21 mouse cellular contexts compared by ENCODE assay signal in the genomic region with DNA sequence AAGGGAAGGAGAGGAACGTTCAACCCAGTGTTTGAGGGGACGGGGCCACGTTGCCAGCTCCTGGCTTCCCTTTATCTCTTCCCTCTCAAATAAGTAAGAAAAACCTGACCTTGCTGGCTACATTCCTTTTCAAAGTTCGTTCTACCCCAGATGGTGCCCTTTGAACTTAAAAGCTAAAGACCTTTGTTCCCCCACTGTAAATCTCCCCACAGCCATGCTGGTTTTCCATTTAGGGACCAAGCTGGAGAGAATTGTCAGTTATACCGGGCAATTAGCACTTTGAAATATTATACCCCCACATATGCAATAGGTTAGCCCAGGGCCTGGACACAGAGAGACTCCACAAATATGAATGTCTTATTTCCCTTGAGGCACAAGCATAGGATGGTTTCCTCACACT.
DNase-seq lines count a peak whose midpoint lies in the region; ATAC-seq lines count a peak whose summit lies in the region.
"Had no signal": no experiment of that assay in that cellular context is flagged by ENCODE, and none has a peak within 500 bp of the region (broad histone marks: within the 10 kb centered on the region; RNA-seq: fewer than 3 reads in every experiment).

No protein-coding gene starts in this region.

- WGBS in forebrain, embryonic 11.5 days = 45% methylated on average over 5 of the region's 5 CpGs
- WGBS in forebrain, embryonic 16.5 days = 38% methylated on average over 5 of the region's 5 CpGs
- 20% methylated on average over 5 of the region's 5 CpGs for WGBS in kidney, embryonic 15.5 days
- 18% methylated on average over 5 of the region's 5 CpGs for WGBS in embryonic facial prominence, embryonic 10.5 days
- WGBS in limb, embryonic 13.5 days = 7% methylated on average over 5 of the region's 5 CpGs

- no peak overlapping the region for H3K9ac ChIP-seq in forebrain, embryonic 11.5 days (ENCODE audit: low read length)
- H3K9ac ChIP-seq in forebrain, embryonic 16.5 days (replicated peaks; ENCODE audit: low read depth, low read length) = no peak overlapping the region
- no peak overlapping the region for H3K9ac ChIP-seq in kidney, embryonic 15.5 days
- no peak overlapping the region for H3K9ac ChIP-seq in limb, embryonic 13.5 days
- H3K9ac ChIP-seq: hindbrain, embryonic 15.5 days; liver, embryonic 13.5 days; lung, embryonic 15.5 days; midbrain, embryonic 13.5 days had no signal

- H3K36me3 ChIP-seq in forebrain, embryonic 11.5 days (ENCODE audit: control insufficient read depth, insufficient read depth, low read length) = no peaks in the 10 kb centered on the region
- H3K36me3 ChIP-seq in forebrain, embryonic 16.5 days (ENCODE audit: control insufficient read depth, insufficient read depth) = no peaks in the 10 kb centered on the region
- H3K36me3 ChIP-seq in kidney, embryonic 15.5 days = no peaks in the 10 kb centered on the region
- H3K36me3 ChIP-seq in embryonic facial prominence, embryonic 10.5 days (replicated peaks) = no peaks in the 10 kb centered on the region
- no peaks in the 10 kb centered on the region for H3K36me3 ChIP-seq in limb, embryonic 13.5 days
- H3K36me3 ChIP-seq: hindbrain, embryonic 15.5 days; liver, embryonic 13.5 days; lung, embryonic 15.5 days; midbrain, embryonic 13.5 days had no signal

- 0 out of 2 replicates have a peak, but pooled peaks have one; percentile 16 for ATAC-seq in forebrain, embryonic 11.5 days (replicated peaks; ENCODE audit: low FRiP score)
- no peak for ATAC-seq in forebrain, embryonic 16.5 days
- peak; percentile 30; the same call in 1 of the 2 replicates for ATAC-seq in kidney, embryonic 15.5 days (replicated peaks; ENCODE audit: low FRiP score)
- 0 out of 2 replicates have a peak, but pooled peaks have one; percentile 36 for ATAC-seq in limb, embryonic 13.5 days (ENCODE audit: low FRiP score, low read depth)
- no peak for ATAC-seq in erythroblast, adult 5-6 weeks (replicated peaks; ENCODE audit: low FRiP score, poor library complexity, severe bottlenecking)
- ATAC-seq: midbrain, embryonic 13.5 days had no signal

- no peaks in the 10 kb centered on the region for H3K9me3 ChIP-seq in forebrain, embryonic 11.5 days (ENCODE audit: control insufficient read depth, low read length)
- H3K9me3 ChIP-seq in forebrain, embryonic 16.5 days (ENCODE audit: control insufficient read depth, low read length) = no peaks in the 10 kb centered on the region
- no peaks in the 10 kb centered on the region for H3K9me3 ChIP-seq in kidney, embryonic 15.5 days (replicated peaks)
- no peaks in the 10 kb centered on the region for H3K9me3 ChIP-seq in embryonic facial prominence, embryonic 10.5 days
- H3K9me3 ChIP-seq in limb, embryonic 13.5 days = no peaks in the 10 kb centered on the region
- H3K9me3 ChIP-seq: hindbrain, embryonic 15.5 days; liver, embryonic 13.5 days; lung, embryonic 15.5 days; midbrain, embryonic 13.5 days had no signal

- DNase-seq in forebrain, embryonic 11.5 days (ENCODE audit: low spot score) = no peak
- DNase-seq in kidney, adult 18-20 months = no peak
- peak; percentile 71 for DNase-seq in embryonic facial prominence, embryonic 10.5 days (ENCODE audit: low spot score)
- no peak for DNase-seq in adipocyte (ENCODE audit: low spot score)
- DNase-seq: adrenal gland, postnatal 10 days; cerebellum, adult 11-12 months; gastrocnemius, postnatal 25 days; heart, postnatal 10 days; kidney, postnatal 25 days; liver, embryonic 13.5 days; right cerebral cortex, adult 18-20 months; thymus, adult 18-20 months had no signal

- H3K4me3 ChIP-seq in forebrain, embryonic 11.5 days (ENCODE audit: low read depth, low read length) = no peak overlapping the region
- H3K4me3 ChIP-seq in forebrain, embryonic 16.5 days (replicated peaks; ENCODE audit: low read length) = no peak overlapping the region
- H3K4me3 ChIP-seq in kidney, embryonic 15.5 days (replicated peaks) = no peak overlapping the region
- no peak overlapping the region for H3K4me3 ChIP-seq in embryonic facial prominence, embryonic 10.5 days
- no peak overlapping the region for H3K4me3 ChIP-seq in limb, embryonic 13.5 days
- H3K4me3 ChIP-seq: hindbrain, embryonic 15.5 days; liver, embryonic 13.5 days; lung, embryonic 15.5 days; midbrain, embryonic 13.5 days had no signal

- H3K4me2 ChIP-seq in forebrain, embryonic 11.5 days (ENCODE audit: low read depth, low read length, severe bottlenecking) = no peak overlapping the region
- no peak overlapping the region for H3K4me2 ChIP-seq in forebrain, embryonic 16.5 days (ENCODE audit: low read length)
- no peak overlapping the region for H3K4me2 ChIP-seq in kidney, embryonic 15.5 days
- H3K4me2 ChIP-seq in limb, embryonic 13.5 days (replicated peaks) = no peak overlapping the region
- H3K4me2 ChIP-seq: hindbrain, embryonic 15.5 days; liver, embryonic 13.5 days; lung, embryonic 15.5 days; midbrain, embryonic 13.5 days had no signal

- no peaks in the 10 kb centered on the region for H3K27me3 ChIP-seq in forebrain, embryonic 11.5 days (ENCODE audit: control insufficient read depth, insufficient read depth, low read length)
- H3K27me3 ChIP-seq in forebrain, embryonic 16.5 days (replicated peaks; ENCODE audit: control insufficient read depth, insufficient read depth, low read length) = no peaks in the 10 kb centered on the region
- no peaks in the 10 kb centered on the region for H3K27me3 ChIP-seq in kidney, embryonic 15.5 days
- no peaks in the 10 kb centered on the region for H3K27me3 ChIP-seq in embryonic facial prominence, embryonic 10.5 days (replicated peaks; ENCODE audit: low read depth, poor library complexity, severe bottlenecking)
- H3K27me3 ChIP-seq in limb, embryonic 13.5 days = no peaks in the 10 kb centered on the region
- H3K27me3 ChIP-seq: CH12.LX; hindbrain, embryonic 15.5 days; liver, embryonic 13.5 days; lung, embryonic 15.5 days; midbrain, embryonic 13.5 days had no signal

- H3K27ac ChIP-seq in forebrain, embryonic 11.5 days (ENCODE audit: low read depth, low read length) = no peak overlapping the region
- H3K27ac ChIP-seq in forebrain, embryonic 16.5 days (ENCODE audit: low read length) = no peak overlapping the region
- H3K27ac ChIP-seq in kidney, embryonic 15.5 days = no peak overlapping the region
- H3K27ac ChIP-seq in embryonic facial prominence, embryonic 10.5 days (replicated peaks) = peak overlapping the region; percentile 87
- no peak overlapping the region for H3K27ac ChIP-seq in limb, embryonic 13.5 days
- H3K27ac ChIP-seq: hindbrain, embryonic 15.5 days; liver, embryonic 13.5 days; lung, embryonic 15.5 days; macrophage; midbrain, embryonic 13.5 days had no signal

- no peaks in the 10 kb centered on the region for H3K4me1 ChIP-seq in forebrain, embryonic 11.5 days (replicated peaks; ENCODE audit: control insufficient read depth, insufficient read depth, low read length)
- no peaks in the 10 kb centered on the region for H3K4me1 ChIP-seq in forebrain, embryonic 16.5 days (replicated peaks; ENCODE audit: control insufficient read depth, insufficient read depth, low read length)
- H3K4me1 ChIP-seq in kidney, embryonic 15.5 days = peaks cover 5% of the 10 kb centered on the region; the same call in 1 of the 2 replicates
- peaks cover 58% of the 10 kb centered on the region for H3K4me1 ChIP-seq in embryonic facial prominence, embryonic 10.5 days
- peaks cover 8% of the 10 kb centered on the region for H3K4me1 ChIP-seq in limb, embryonic 13.5 days
- H3K4me1 ChIP-seq: hindbrain, embryonic 15.5 days; liver, embryonic 13.5 days; lung, embryonic 15.5 days had no signal

Comparison
In these comparisons a context has a peak if more than half of its experiments do, and no peak if none do; other contexts are left out.
1. ATAC-seq: peak in forebrain, embryonic 11.5 days (single experiment), kidney, embryonic 15.5 days (single experiment) and limb, embryonic 13.5 days (single experiment); none in forebrain, embryonic 16.5 days (single experiment) and erythroblast, adult 5-6 weeks (single experiment).